Mouse (Mus musculus): ENCODE data around the gene Pnpla8. TPM values are rescaled to one million over a fixed set of nuclear protein-coding genes. Genes with fewer than 3 reads are reported as not detected.

The Pnpla8 gene
- polyA plus RNA-seq, 1 experiment from 2014 or later, result 168 TPM

DNA sequence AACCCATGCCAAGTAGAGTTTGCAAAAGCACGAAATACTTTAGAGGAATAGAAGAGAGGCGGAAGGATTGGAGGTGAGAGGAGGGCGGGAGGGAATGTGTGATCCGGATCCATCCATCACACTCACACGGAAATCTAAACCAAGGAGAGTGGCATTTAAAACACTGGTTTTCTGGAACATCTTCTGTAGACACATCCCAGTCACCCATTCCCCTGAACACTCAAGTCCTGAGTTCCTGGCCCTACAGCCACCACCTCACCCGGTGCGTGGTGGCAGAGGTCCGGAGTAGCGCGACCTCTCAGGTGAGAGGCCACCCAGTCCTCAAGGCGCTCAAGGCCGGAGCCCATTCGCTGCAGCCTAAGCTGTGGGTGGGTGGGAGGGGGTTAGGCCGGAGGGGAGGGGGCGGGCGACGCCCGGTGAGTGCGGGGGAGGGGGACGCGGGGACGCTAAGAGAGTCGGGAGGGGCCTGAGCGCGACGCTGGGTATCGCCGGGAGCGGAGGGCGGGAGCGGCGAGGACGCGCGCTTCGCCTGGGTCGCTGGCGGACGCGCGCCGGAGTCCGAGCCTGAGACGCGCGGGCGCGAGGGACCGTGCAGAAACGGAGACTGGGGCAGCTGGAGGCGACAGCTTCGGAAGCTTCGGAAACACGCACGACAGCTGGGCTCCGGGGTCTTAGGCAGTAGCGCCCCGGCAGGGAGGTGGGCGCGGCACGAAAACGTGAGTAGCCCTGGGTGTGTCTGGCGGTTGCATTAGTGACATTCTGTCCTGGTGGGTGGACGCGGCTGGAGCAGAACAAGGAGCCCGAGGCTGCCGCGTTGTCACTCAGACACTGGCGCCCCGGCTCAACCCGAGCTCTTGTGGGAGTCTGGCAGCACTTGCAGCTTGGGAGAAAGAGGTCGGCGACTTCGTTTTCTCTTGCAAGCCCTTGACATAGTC is 107.5 kb downstream of the Pnpla8 start, which contains the start of gene Nrcam:
Nrcam (plus strand) TSS at position 505 of the 935 bp plus-strand sequence.
- Histone ChIP-seq H3K4me2 (ENCODE audit: low read length) (peak within 1 kb of the TSS; percentile 68), H3K9me3 (ENCODE audit: control insufficient read depth, low read length) (no peaks in the 10 kb centered on the region), H3K4me1 (ENCODE audit: control insufficient read depth, insufficient read depth, low read length) (peaks cover 23% of the 10 kb centered on the region), H3K27ac (replicated peaks; ENCODE audit: low read depth, low read length) (peak within 1 kb of the TSS; percentile 96), H3K4me3 (replicated peaks; ENCODE audit: low read depth, low read length) (peak within 1 kb of the TSS; percentile 83), H3K27me3 (ENCODE audit: control insufficient read depth, insufficient read depth, low read length) (no peaks in the 10 kb centered on the region), H3K9ac (replicated peaks; ENCODE audit: low read length) (peak within 1 kb of the TSS; percentile 90), H3K36me3 (ENCODE audit: control insufficient read depth, insufficient read depth, low read length) (0 out of 2 replicates have a peak, but pooled peaks cover 3% of the 10 kb centered on the region)
- WGBS, result 2% methylated on average over 74 of the region's 74 CpGs
- ATAC-seq (ENCODE audit: low FRiP score, low TSS enrichment), result peak; percentile 83
- peak; percentile 93 for DNase-seq

GRCm38 (mm10) chr12:44329316-44330215 is 108.4 kb downstream of the Pnpla8 start:
- H3K36me3 ChIP-seq (ENCODE audit: control insufficient read depth, insufficient read depth, low read length), result 0 out of 2 replicates have a peak, but pooled peaks cover 3% of the 10 kb centered on the region
- H3K4me3 ChIP-seq (replicated peaks; ENCODE audit: low read depth, low read length), result peak overlapping the region; percentile 83
- no peaks in the 10 kb centered on the region for H3K27me3 ChIP-seq (ENCODE audit: control insufficient read depth, insufficient read depth, low read length)
- peak overlapping the region; percentile 90 for H3K9ac ChIP-seq (replicated peaks; ENCODE audit: low read length)
- peaks cover 23% of the 10 kb centered on the region for H3K4me1 ChIP-seq (ENCODE audit: control insufficient read depth, insufficient read depth, low read length)
- under 1% methylated on average over 61 of the region's 61 CpGs for WGBS
- H3K4me2 ChIP-seq (ENCODE audit: low read length), result peak overlapping the region; percentile 68
- H3K9me3 ChIP-seq (ENCODE audit: control insufficient read depth, low read length), result no peaks in the 10 kb centered on the region
- peak; percentile 76 for ATAC-seq (ENCODE audit: low FRiP score, low TSS enrichment)
- peak; percentile 85 for DNase-seq
- peak overlapping the region; percentile 96 for H3K27ac ChIP-seq (replicated peaks; ENCODE audit: low read depth, low read length)

DNA sequence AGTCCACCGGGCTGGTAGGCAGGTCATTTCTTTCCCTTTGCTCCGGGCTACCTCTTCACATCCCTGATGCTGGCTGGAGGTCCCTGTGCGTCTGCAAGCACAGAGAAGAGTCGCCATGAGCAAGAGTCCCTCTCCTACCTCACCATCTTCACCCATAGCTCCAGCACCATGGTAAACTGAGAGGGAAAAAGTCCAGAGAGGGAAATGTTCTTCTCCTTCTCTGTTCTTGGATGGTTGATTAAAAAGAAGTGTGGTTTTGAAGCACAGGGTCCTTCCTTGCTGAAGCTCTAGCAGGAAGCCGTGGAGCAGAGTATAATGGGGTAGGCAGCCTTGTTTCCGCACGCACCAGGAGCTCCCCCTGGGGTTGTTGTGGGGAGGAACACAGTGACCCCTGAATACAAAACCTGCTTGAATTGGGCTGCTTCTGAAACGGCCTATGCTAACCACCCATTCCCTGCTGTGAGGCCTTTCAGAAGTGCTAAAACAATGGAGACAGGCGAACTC is 109.1 kb downstream of the Pnpla8 start:
- Histone ChIP-seq H3K4me2 (ENCODE audit: low read length) (peak overlapping the region; percentile 68), H3K27ac (replicated peaks; ENCODE audit: low read depth, low read length) (peak overlapping the region; percentile 96), H3K9me3 (ENCODE audit: control insufficient read depth, low read length) (no peaks in the 10 kb centered on the region), H3K9ac (replicated peaks; ENCODE audit: low read length) (peak overlapping the region; percentile 90), H3K27me3 (ENCODE audit: control insufficient read depth, insufficient read depth, low read length) (no peaks in the 10 kb centered on the region), H3K4me1 (ENCODE audit: control insufficient read depth, insufficient read depth, low read length) (peaks cover 23% of the 10 kb centered on the region), H3K36me3 (ENCODE audit: control insufficient read depth, insufficient read depth, low read length) (0 out of 2 replicates have a peak, but pooled peaks cover 3% of the 10 kb centered on the region), H3K4me3 (replicated peaks; ENCODE audit: low read depth, low read length) (peak overlapping the region; percentile 83)
- DNase-seq (peak; percentile 73), ATAC-seq (ENCODE audit: low FRiP score, low TSS enrichment) (peak; percentile 3; the same call in 1 of the 2 replicates)
- WGBS, result 1% methylated on average over 9 of the region's 9 CpGs

DNA sequence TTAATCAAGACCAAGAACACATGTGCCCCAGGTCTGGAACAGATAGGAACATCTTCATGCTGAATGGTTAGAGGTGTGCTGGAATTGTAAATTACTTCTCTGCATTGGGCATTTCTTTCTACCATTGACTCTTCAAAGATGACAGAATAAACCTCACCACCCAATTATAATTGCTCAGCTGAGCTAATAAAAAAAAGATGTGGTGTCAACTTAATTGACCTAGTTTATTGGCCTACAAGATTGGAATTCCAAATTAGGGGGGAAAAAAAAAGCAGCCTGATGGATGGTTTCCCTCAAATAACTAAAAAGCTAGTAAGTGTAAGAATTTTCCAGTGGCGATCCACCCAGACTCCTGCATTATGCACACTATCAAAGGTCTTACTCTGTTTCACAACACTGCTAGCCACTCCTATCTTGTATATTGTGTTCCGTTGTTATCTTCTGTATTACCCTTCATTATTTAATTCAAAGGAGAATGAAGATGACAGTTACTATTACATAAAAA is 116.0 kb downstream of the Pnpla8 start:
- 48% methylated on average over 2 of the region's 2 CpGs for WGBS
- H3K4me3 ChIP-seq (replicated peaks; ENCODE audit: low read depth, low read length), result no peak overlapping the region
- ATAC-seq (ENCODE audit: low FRiP score, low TSS enrichment), result no peak
- H3K4me2 ChIP-seq (ENCODE audit: low read length), result no peak overlapping the region
- peak overlapping the region; percentile 68; the same call in 1 of the 2 replicates for H3K27ac ChIP-seq (replicated peaks; ENCODE audit: low read depth, low read length)
- no peak overlapping the region for H3K9ac ChIP-seq (replicated peaks; ENCODE audit: low read length)
- H3K36me3 ChIP-seq (ENCODE audit: control insufficient read depth, insufficient read depth, low read length), result 0 out of 2 replicates have a peak, but pooled peaks cover 3% of the 10 kb centered on the region
- no peaks in the 10 kb centered on the region for H3K9me3 ChIP-seq (ENCODE audit: control insufficient read depth, low read length)
- H3K27me3 ChIP-seq (ENCODE audit: control insufficient read depth, insufficient read depth, low read length), result no peaks in the 10 kb centered on the region
- DNase-seq, result peak; percentile 22
- H3K4me1 ChIP-seq (ENCODE audit: control insufficient read depth, insufficient read depth, low read length), result peaks cover 24% of the 10 kb centered on the region

DNA sequence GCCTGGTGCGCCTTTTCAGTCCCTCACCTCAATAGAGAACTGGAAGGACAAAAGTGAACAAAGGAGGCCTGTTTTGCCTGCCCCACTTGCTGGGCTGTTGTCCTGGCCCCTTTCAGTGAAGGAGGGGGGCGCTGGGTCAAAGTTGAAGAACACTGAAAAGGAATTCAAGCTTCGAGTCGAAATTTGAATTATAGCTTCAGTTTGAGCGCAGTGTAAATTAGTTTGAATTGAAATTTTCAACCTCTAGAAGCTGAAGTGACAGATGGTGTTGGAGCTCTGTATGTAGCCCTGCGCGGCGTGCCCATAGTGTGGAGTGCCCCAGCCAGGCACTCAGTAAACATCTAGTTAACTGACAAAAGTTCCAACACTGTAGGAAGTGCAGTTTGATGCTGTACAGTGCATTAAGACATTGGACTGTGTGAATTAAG is 117.0 kb downstream of the Pnpla8 start:
- Histone ChIP-seq H3K9me3 (ENCODE audit: control insufficient read depth, low read length) (no peaks in the 10 kb centered on the region), H3K4me2 (ENCODE audit: low read length) (peak overlapping the region; percentile 38), H3K4me1 (ENCODE audit: control insufficient read depth, insufficient read depth, low read length) (peaks cover 25% of the 10 kb centered on the region), H3K36me3 (ENCODE audit: control insufficient read depth, insufficient read depth, low read length) (0 out of 2 replicates have a peak, but pooled peaks cover 3% of the 10 kb centered on the region), H3K9ac (replicated peaks; ENCODE audit: low read length) (no peak overlapping the region), H3K27me3 (ENCODE audit: control insufficient read depth, insufficient read depth, low read length) (no peaks in the 10 kb centered on the region), H3K27ac (replicated peaks; ENCODE audit: low read depth, low read length) (peak overlapping the region; percentile 68), H3K4me3 (replicated peaks; ENCODE audit: low read depth, low read length) (no peak overlapping the region)
- ATAC-seq (ENCODE audit: low FRiP score, low TSS enrichment) (peak; percentile 81), DNase-seq (peak; percentile 65)
- WGBS, result 4% methylated on average over 8 of the region's 8 CpGs

DNA sequence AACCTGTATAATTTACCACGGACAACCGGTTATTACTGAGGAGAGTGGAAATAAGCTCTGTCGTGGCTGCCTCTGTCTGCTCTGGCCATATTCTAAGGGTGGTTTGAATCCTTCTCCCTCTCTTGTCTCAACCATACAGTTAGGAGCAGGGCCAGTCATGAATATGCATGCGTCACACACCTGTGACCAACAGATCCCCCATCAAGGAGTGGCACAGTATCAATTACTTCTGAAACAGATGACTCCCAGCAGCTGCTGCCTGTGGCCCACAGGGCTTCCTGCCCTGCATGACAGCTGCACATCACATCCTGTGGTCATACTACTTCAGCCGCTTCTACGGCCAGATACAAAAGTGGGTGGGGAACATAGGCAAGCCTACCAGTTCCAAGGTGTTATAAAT is 122.9 kb downstream of the Pnpla8 start:
- Histone ChIP-seq H3K27ac (replicated peaks; ENCODE audit: low read depth, low read length) (no peak overlapping the region), H3K4me1 (ENCODE audit: control insufficient read depth, insufficient read depth, low read length) (peaks cover 26% of the 10 kb centered on the region), H3K27me3 (ENCODE audit: control insufficient read depth, insufficient read depth, low read length) (no peaks in the 10 kb centered on the region), H3K4me2 (ENCODE audit: low read length) (no peak overlapping the region), H3K36me3 (ENCODE audit: control insufficient read depth, insufficient read depth, low read length) (no peaks in the 10 kb centered on the region), H3K9me3 (ENCODE audit: control insufficient read depth, low read length) (no peaks in the 10 kb centered on the region), H3K4me3 (replicated peaks; ENCODE audit: low read depth, low read length) (no peak overlapping the region), H3K9ac (replicated peaks; ENCODE audit: low read length) (no peak overlapping the region)
- DNase-seq, result peak; percentile 29
- no peak for ATAC-seq (ENCODE audit: low FRiP score, low TSS enrichment)
- 62% methylated on average over 6 of the region's 6 CpGs for WGBS

DNA sequence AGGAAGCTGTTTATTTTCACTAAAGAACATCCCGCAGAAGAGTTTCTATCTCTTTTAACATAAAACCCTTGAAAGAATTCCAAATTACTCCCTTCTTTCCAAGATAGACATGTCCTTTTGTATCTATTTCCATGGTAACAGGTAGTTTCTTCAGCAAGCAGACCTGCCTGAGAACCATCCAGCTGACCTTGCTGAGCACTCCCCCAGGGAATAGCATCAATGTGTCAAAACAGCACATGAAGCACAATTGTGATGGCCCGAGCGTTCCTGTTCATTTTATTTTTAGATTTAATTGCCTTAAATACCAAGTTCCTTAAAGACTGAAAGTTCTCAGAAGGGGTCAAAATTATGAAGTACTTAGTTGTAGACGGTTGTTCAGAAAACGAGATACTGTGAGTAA is 124.1 kb downstream of the Pnpla8 start:
- Histone ChIP-seq H3K9ac (replicated peaks; ENCODE audit: low read length) (no peak overlapping the region), H3K27me3 (ENCODE audit: control insufficient read depth, insufficient read depth, low read length) (no peaks in the 10 kb centered on the region), H3K4me2 (ENCODE audit: low read length) (no peak overlapping the region), H3K4me3 (replicated peaks; ENCODE audit: low read depth, low read length) (no peak overlapping the region), H3K4me1 (ENCODE audit: control insufficient read depth, insufficient read depth, low read length) (peaks cover 23% of the 10 kb centered on the region), H3K27ac (replicated peaks; ENCODE audit: low read depth, low read length) (no peak overlapping the region), H3K36me3 (ENCODE audit: control insufficient read depth, insufficient read depth, low read length) (no peaks in the 10 kb centered on the region), H3K9me3 (ENCODE audit: control insufficient read depth, low read length) (no peaks in the 10 kb centered on the region)
- ATAC-seq (ENCODE audit: low FRiP score, low TSS enrichment) (no peak), DNase-seq (peak; percentile 31)
- WGBS, result 31% methylated on average over 5 of the region's 5 CpGs

GRCm38 (mm10) chr12:44346143-44346542 is 125.0 kb downstream of the Pnpla8 start:
- DNase-seq (no peak), ATAC-seq (ENCODE audit: low FRiP score, low TSS enrichment) (no peak)
- no peak overlapping the region for H3K27ac ChIP-seq (replicated peaks; ENCODE audit: low read depth, low read length)
- no peak overlapping the region for H3K4me2 ChIP-seq (ENCODE audit: low read length)
- peaks cover 23% of the 10 kb centered on the region for H3K4me1 ChIP-seq (ENCODE audit: control insufficient read depth, insufficient read depth, low read length)
- H3K9ac ChIP-seq (replicated peaks; ENCODE audit: low read length), result no peak overlapping the region
- no peaks in the 10 kb centered on the region for H3K27me3 ChIP-seq (ENCODE audit: control insufficient read depth, insufficient read depth, low read length)
- no peak overlapping the region for H3K4me3 ChIP-seq (replicated peaks; ENCODE audit: low read depth, low read length)
- H3K9me3 ChIP-seq (ENCODE audit: control insufficient read depth, low read length), result no peaks in the 10 kb centered on the region
- H3K36me3 ChIP-seq (ENCODE audit: control insufficient read depth, insufficient read depth, low read length), result no peaks in the 10 kb centered on the region
- 58% methylated on average over 3 of the region's 3 CpGs for WGBS
